Mouse (Mus musculus): ENCODE results near the gene Tsacc. TPM values are rescaled to one million over a fixed set of nuclear protein-coding genes. Genes with fewer than 3 reads are reported as not detected.

Tsacc gene
- polyA plus RNA-seq (2012; fragmentation: generic; extraction: Trizol), result 1 to 10 TPM; 3.2 to 5.0 TPM

DNA sequence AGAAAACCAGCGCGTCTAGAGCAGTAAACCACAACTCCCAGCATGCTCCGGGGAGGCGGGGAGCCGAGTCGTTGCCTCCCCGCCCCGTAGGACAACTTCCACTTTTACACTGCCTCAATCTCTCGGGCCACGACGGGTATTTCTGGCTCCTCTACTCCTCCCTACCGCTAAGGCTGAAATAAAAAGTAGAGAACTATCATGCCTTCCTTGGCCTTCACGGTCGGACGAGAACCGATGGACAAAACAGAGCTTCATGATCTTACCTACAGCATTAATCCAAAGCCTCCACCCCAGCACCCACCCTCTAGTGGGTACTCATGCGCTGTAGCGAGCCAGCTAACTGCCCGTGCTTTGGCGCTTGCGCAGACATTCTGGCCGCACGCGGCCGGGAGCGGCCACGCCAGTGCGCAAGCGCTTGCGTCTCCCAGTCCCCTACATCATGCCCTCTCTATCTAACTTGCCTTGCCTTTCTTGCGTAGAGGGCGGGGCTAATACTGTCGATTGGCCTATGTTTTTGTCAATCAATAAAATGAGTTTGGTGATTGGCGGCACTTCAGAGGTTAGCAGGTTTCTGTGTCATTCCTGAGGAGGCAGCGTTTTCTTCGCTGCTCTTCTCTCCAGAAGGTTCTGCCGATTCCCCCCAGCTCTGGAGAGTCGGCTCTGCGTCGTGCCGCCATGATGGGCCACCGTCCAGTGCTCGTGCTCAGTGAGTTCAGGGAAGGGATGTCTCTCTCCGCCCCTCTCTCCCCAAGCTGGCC is at the start of gene Tsacc, which contains the start of gene Cct3:
TSS of gene Tsacc (minus strand) at position 439 of the 758 bp plus-strand sequence.
TSS of gene Cct3 (plus strand) at position 556 of the 758 bp plus-strand sequence.

GRCm38 (mm10) chr3:88336058-88337013 is 39.5 kb upstream of the Tsacc start, which contains the start of the genes Tmem79 and Smg5:
Gene Tmem79 (minus strand): TSS chr3:88336148.
Gene Smg5 (plus strand): TSS chr3:88336260.

DNA sequence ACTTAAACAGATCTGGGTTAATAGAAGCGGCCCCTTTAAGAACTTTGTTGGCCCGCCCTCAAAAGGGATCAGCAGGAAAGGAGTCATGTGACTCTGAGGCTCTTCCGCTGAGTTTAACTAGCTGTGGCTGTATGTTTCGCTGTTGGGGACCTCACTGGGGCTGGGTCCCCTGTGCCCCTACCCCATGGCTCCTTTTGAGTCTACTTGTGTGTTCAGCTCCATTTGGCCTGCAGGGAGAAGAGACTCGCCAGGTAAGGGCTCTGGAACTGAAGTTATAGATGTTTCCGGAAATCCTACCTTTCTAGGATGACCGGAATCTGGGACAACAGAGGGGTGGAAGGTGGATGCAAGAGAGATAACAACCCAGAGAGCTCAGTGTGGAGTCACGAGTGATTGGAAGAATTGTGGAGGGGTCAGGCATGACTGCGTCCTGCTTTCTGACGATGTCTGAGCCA is 28.2 kb upstream of the Tsacc start, which contains the start of gene Glmp:
TSS of gene Glmp (plus strand) at position 73 of the 455 bp plus-strand sequence.

DNA sequence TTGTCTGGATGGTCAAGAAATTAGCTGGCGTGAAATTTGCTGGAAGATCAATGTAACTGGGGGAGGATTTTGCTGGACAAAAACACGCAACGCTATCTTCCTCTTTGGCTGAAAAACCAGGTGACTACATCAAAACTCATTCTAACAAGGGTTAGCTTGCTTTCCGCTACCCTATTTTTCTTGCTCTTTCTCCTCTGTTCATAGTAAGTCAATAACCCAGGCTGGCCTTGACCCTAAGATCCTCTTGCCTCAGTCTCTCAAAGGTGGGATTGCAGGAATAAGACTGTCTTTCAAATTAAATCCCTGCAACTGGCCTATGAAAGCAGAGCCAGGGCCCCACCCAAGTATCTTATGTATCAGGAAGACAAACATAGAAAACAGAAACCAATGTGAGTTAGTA is 9.7 kb downstream of the Tsacc start, which contains the start of gene Gm38392:
TSS of gene Gm38392 (minus strand) at position 101 of the 400 bp plus-strand sequence.

GRCm38 (mm10) chr3:88254268-88254926 is 42.4 kb downstream of the Tsacc start, which contains the start of gene Rhbg:
Gene Rhbg (minus strand): TSS chr3:88254709.

Other genes starting within 250 kb of the Tsacc start
- 100 to 1,000 TPM; 274 to 276 TPM for gene Naxe, start 238.5 kb downstream of the Tsacc start, polyA plus RNA-seq (2012; fragmentation: generic; extraction: Trizol)
- gene Ttc24, start 218.7 kb downstream of the Tsacc start, polyA plus RNA-seq (2012; fragmentation: generic; extraction: Trizol), result under 1 TPM in 1 of 2 experiments, not detected in 1; 0.05 TPM
- 10 to 100 TPM; 24.1 to 30.5 TPM for gene Iqgap3, start 215.0 kb downstream of the Tsacc start, polyA plus RNA-seq (2012; fragmentation: generic; extraction: Trizol)
- gene Mef2d, start 154.6 kb downstream of the Tsacc start, polyA plus RNA-seq (2012; fragmentation: generic; extraction: Trizol), result 10 to 100 TPM in 1 of 2 experiments, 1 to 10 TPM in 1; 7.3 to 18.8 TPM
- gene Rhbg, start 42.3 kb downstream of the Tsacc start, polyA plus RNA-seq (2012; fragmentation: generic; extraction: Trizol), result not detected
- gene Gm38392, start 9.8 kb downstream of the Tsacc start, polyA plus RNA-seq (2012; fragmentation: generic; extraction: Trizol), result not detected
- gene Cct3, start 117 bp upstream of the Tsacc start, polyA plus RNA-seq (2012; fragmentation: generic; extraction: Trizol), result 100 to 1,000 TPM; 268 to 434 TPM
- 100 to 1,000 TPM; 246 to 254 TPM for gene Glmp, start 28.0 kb upstream of the Tsacc start, polyA plus RNA-seq (2012; fragmentation: generic; extraction: Trizol)
- gene Tmem79, start 39.1 kb upstream of the Tsacc start, polyA plus RNA-seq (2012; fragmentation: generic; extraction: Trizol), result 1 to 10 TPM; 1.5 to 2.2 TPM
- 10 to 100 TPM; 27.4 to 29.6 TPM for gene Smg5, start 39.3 kb upstream of the Tsacc start, polyA plus RNA-seq (2012; fragmentation: generic; extraction: Trizol)
- gene Paqr6, start 67.6 kb upstream of the Tsacc start, polyA plus RNA-seq (2012; fragmentation: generic; extraction: Trizol), result not detected
- gene Bglap3, start 75.7 kb upstream of the Tsacc start, polyA plus RNA-seq (2012; fragmentation: generic; extraction: Trizol), result under 1 TPM; 0.14 to 0.27 TPM
- gene Bglap2, start 81.7 kb upstream of the Tsacc start, polyA plus RNA-seq (2012; fragmentation: generic; extraction: Trizol), result under 1 TPM; 0.18 to 0.38 TPM
- gene Bglap, start 87.5 kb upstream of the Tsacc start, polyA plus RNA-seq (2012; fragmentation: generic; extraction: Trizol), result under 1 TPM; 0.22 to 0.27 TPM
- gene Pmf1, start 113.3 kb upstream of the Tsacc start, polyA plus RNA-seq (2012; fragmentation: generic; extraction: Trizol), result 100 to 1,000 TPM; 110 to 188 TPM
- 10 to 100 TPM in 1 of 2 experiments, 1 to 10 TPM in 1; 7.9 to 21.7 TPM for gene Slc25a44, start 128.1 kb upstream of the Tsacc start, polyA plus RNA-seq (2012; fragmentation: generic; extraction: Trizol)
- gene Sema4a, start 164.2 kb upstream of the Tsacc start, polyA plus RNA-seq (2012; fragmentation: generic; extraction: Trizol), result 1 to 10 TPM in 1 of 2 experiments, under 1 TPM in 1; 0.44 to 2.2 TPM
- gene Lmna, start 213.0 kb upstream of the Tsacc start, polyA plus RNA-seq (2012; fragmentation: generic; extraction: Trizol), result 1,000 to 10,000 TPM in 1 of 2 experiments, 100 to 1,000 TPM in 1; 785 to 1,633 TPM
- gene Mex3a, start 235.4 kb upstream of the Tsacc start, polyA plus RNA-seq (2012; fragmentation: generic; extraction: Trizol), result 10 to 100 TPM in 1 of 2 experiments, 1 to 10 TPM in 1; 1.7 to 18.5 TPM